Mouse (Mus musculus) stomach, embryonic 14.5 days (tissue): ENCODE data around the gene Fam163b. TPM values are rescaled to one million over a fixed set of nuclear protein-coding genes. Genes with fewer than 3 reads are reported as not detected.

ENCODE experiments used
- ATAC-seq: fragments of 200-750 bp; cut with Nextera tagmentation; 2 replicates; pipeline ENCODE4 v1.8.0; 2017; ENCODE audit warnings: low read depth, moderate TSS enrichment; ENCODE audit not compliant: insufficient number of reproducible peaks, insufficient read depth, low FRiP score
- H3K27ac ChIP-seq: fragments of 300-500 bp; sonication (generic); 2 replicates; pipeline ENCODE4 v1.5.1; 2014; ENCODE audit warnings: mild to moderate bottlenecking, low read length, moderate library complexity, mixed read lengths
- H3K27me3 ChIP-seq: fragments of 300-500 bp; sonication (generic); 2 replicates; pipeline ENCODE4 v1.6.1; 2014; ENCODE audit warnings: low read length, control low read depth, mixed read lengths; ENCODE audit not compliant: control insufficient read depth, insufficient read depth
- H3K36me3 ChIP-seq: fragments of 300-500 bp; sonication (generic); 2 replicates; pipeline ENCODE4 v1.6.1; 2014; ENCODE audit warnings: mild to moderate bottlenecking, control low read depth, low read length, moderate library complexity, mixed read lengths; ENCODE audit not compliant: control insufficient read depth, insufficient read depth
- H3K4me1 ChIP-seq: fragments of 300-500 bp; sonication (generic); 2 replicates; pipeline ENCODE4 v1.6.1; 2014; ENCODE audit warnings: low read length, control low read depth, mixed read lengths; ENCODE audit not compliant: control insufficient read depth, insufficient read depth
- H3K4me2 ChIP-seq: fragments of 300-500 bp; sonication (generic); replicated peaks from 2 replicates; pipeline ENCODE4 v1.6.1; 2014; ENCODE audit warnings: low read depth, low read length, control low read depth
- H3K4me3 ChIP-seq: fragments of 300-500 bp; sonication (generic); 2 replicates; pipeline ENCODE4 v1.5.1; 2014; ENCODE audit warnings: low read depth, low read length, control low read depth
- H3K9ac ChIP-seq: fragments of 300-500 bp; sonication (generic); replicated peaks from 2 replicates; pipeline ENCODE4 v1.6.1; 2014; ENCODE audit warnings: low read depth, mild to moderate bottlenecking, control low read depth, low read length, moderate library complexity, mixed read lengths
- H3K9me3 ChIP-seq: fragments of 300-500 bp; sonication (generic); 2 replicates; pipeline ENCODE4 v1.6.1; 2016; ENCODE audit warnings: low read depth, low read length, control low read depth; ENCODE audit not compliant: control insufficient read depth
- WGBS: fragments of 180-500 bp; shearing (Covaris S2); extraction: QIAGEN DNeasy Blood & Tissue Kit; methylation state at CpG from one replicate; pipeline ENCODE4 v1.1.7; 2014; 5-methylcytosine and 5-hydroxymethylcytosine counted together
- polyA plus RNA-seq: library from polyadenylated mRNA; unstranded; fragments of >200 nt; fragmentation: Nextera tagmentation; extraction: Ambion mirVana; gene quantifications from 2 replicates; pipeline ENCODE4 v1.2.1, GENCODE M21; 2014

Fam163b gene
- polyA plus RNA-seq, 1 experiment from 2014 or later = not detected

DNA sequence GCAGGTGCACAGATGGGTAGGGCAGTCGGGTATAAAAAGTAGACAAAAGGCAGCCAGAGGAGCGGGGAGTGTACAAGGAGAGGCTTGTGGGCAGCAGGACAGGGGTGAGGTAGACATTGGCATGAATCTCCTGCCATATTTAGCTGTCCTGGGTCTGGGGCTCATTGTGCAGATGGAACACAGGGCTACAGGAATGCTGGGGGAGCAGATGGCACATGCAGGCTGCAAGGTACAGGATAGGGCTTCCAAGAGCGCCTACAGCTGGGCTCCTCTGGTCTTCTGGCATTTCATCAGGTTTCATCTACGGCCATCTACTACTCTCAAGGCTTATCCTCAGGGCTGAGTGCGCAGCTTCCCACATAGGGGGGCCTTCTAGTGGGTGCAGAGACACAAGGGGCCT lies 33.2 kb downstream of the Fam163b start:
- Histone ChIP-seq H3K4me3 (no peak overlapping the region), H3K36me3 (no peaks in the 10 kb centered on the region), H3K4me2 (no peak overlapping the region), H3K27ac (no peak overlapping the region), H3K9me3 (no peaks in the 10 kb centered on the region), H3K4me1 (no peaks in the 10 kb centered on the region), H3K9ac (no peak overlapping the region), H3K27me3 (no peaks in the 10 kb centered on the region)
- no peak for ATAC-seq
- WGBS = 83% methylated on average over 5 of the region's 5 CpGs

DNA sequence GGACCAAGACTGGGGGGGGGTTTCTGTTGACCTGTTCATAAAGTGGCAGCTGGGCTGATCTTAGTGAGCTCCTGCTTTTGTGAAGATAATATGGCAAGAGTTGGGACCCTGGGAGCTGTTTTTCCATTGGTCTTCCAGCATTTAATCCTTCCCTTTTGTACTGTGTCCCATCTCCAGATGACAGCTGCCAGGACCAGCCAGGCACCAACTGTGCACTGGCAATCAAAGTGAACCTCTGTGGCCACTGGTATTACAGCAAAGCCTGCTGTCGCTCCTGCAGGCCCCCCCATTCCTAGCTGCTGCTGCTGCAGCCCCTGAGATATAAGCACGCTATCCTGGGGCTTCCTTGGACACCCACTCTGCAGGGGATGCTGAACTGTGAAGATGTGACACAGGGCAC lies 34.1 kb downstream of the Fam163b start:
- H3K9me3 ChIP-seq = no peaks in the 10 kb centered on the region
- 73% methylated on average over 2 of the region's 2 CpGs for WGBS
- ATAC-seq = no peak
- H3K27me3 ChIP-seq = no peaks in the 10 kb centered on the region
- no peak overlapping the region for H3K9ac ChIP-seq
- H3K4me1 ChIP-seq = no peaks in the 10 kb centered on the region
- no peak overlapping the region for H3K4me2 ChIP-seq
- no peak overlapping the region for H3K4me3 ChIP-seq
- H3K27ac ChIP-seq = no peak overlapping the region
- no peaks in the 10 kb centered on the region for H3K36me3 ChIP-seq

DNA sequence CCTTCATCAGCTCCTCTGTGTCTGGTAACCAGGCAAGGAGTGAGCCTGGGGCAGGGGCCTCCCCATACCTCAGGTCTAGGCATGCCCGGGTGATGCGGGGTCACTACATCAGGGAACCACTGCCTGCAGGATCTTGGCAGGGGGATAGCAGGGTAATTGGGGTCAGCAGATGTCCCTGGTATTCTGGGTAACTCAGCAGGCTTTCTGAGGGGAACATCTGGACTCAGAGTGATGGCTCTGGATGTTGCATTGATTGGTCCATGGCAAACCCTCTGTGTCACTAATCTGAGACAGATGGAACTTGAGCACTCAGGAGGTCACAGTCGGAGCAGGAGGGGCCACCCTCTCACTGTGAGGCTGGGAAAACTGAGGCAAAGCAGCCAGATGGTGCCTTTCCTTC lies 35.5 kb downstream of the Fam163b start:
- 49% methylated on average over 3 of the region's 3 CpGs for WGBS
- H3K9me3 ChIP-seq = no peaks in the 10 kb centered on the region
- no peak overlapping the region for H3K4me3 ChIP-seq
- H3K27ac ChIP-seq = no peak overlapping the region
- no peaks in the 10 kb centered on the region for H3K4me1 ChIP-seq
- no peak overlapping the region for H3K9ac ChIP-seq
- no peak for ATAC-seq
- H3K36me3 ChIP-seq = no peaks in the 10 kb centered on the region
- no peak overlapping the region for H3K4me2 ChIP-seq
- no peaks in the 10 kb centered on the region for H3K27me3 ChIP-seq

DNA sequence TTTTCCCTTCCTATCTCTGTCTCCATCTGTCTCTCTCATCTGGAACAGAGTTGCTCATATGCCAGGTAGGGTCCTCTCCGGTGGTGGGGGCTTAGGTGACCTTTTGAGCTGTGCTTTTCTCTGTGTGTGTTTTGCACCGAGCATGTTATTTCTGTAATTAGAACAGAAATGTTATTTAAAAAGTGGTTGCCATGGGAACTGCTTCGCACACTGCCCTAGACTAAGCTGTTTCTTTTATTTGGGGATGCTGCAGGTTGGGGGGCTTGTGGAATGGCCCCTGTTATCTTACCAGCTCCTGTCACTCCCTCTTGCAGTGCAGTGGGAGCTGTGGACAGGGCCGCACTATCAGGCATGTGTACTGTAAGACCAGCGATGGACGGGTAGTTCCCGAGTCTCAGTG lies 38.7 kb downstream of the Fam163b start:
- H3K4me2 ChIP-seq = no peak overlapping the region
- ATAC-seq = no peak
- peaks cover under 1% of the 10 kb centered on the region; the same call in 1 of the 2 replicates for H3K4me1 ChIP-seq
- no peak overlapping the region for H3K9ac ChIP-seq
- no peaks in the 10 kb centered on the region for H3K27me3 ChIP-seq
- H3K9me3 ChIP-seq = no peaks in the 10 kb centered on the region
- whole genome bisulfite sequencing = 68% methylated on average over 7 of the region's 7 CpGs
- H3K36me3 ChIP-seq = no peaks in the 10 kb centered on the region
- no peak overlapping the region for H3K27ac ChIP-seq
- no peak overlapping the region for H3K4me3 ChIP-seq

DNA sequence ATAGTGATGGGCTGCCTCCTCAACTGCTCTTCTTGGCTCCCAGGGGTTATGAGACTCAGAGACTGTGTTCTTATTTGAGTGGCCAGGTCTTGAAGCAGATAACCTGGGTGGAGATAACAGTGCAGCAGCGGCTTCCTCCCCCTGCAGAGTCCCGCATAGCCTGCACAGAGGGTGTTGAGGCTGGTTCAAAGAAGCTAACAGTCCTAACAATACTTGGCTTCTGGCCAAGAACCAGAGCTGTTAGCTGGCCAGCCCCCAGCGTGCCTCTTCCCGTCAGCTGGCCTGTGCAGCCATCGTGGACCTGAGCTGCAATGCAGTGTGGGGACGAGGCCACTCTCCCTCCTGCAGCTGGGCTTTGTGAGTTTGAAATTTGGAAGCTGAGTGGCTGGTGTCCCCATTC lies 44.5 kb downstream of the Fam163b start:
- Histone ChIP-seq H3K9me3 (no peaks in the 10 kb centered on the region), H3K36me3 (no peaks in the 10 kb centered on the region), H3K27me3 (no peaks in the 10 kb centered on the region), H3K4me1 (peaks cover 27% of the 10 kb centered on the region), H3K4me2 (no peak overlapping the region), H3K27ac (peak overlapping the region; percentile 40; the same call in 1 of the 2 replicates), H3K4me3 (no peak overlapping the region), H3K9ac (no peak overlapping the region)
- 5% methylated on average over 6 of the region's 6 CpGs for WGBS
- peak; percentile 86 for ATAC-seq

DNA sequence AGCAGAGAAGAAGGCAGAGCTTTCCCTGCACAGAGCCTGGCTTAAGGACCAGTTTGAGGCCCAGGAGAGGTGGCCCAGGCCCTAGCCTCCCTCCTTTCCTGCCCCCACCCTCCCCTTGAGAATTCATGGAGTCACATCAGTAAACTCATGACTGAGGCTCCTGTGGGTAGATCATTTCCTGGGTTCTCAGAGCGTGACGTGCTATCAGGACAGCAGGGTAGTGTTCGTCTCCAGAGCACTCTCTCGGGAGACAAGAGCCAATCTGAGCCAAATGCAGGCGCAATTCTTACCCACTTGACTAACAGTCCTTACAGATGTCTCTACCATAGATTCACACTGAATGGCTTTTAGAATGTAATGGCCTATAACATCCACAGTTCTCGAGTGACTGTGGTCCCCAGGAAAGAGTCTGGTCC lies 45.0 kb downstream of the Fam163b start:
- Histone ChIP-seq H3K4me3 (no peak overlapping the region), H3K4me2 (no peak overlapping the region), H3K27ac (peak overlapping the region; percentile 40; the same call in 1 of the 2 replicates), H3K9ac (no peak overlapping the region), H3K36me3 (no peaks in the 10 kb centered on the region), H3K27me3 (no peaks in the 10 kb centered on the region), H3K9me3 (no peaks in the 10 kb centered on the region), H3K4me1 (peaks cover 27% of the 10 kb centered on the region)
- no peak for ATAC-seq
- WGBS = 51% methylated on average over 6 of the region's 6 CpGs

DNA sequence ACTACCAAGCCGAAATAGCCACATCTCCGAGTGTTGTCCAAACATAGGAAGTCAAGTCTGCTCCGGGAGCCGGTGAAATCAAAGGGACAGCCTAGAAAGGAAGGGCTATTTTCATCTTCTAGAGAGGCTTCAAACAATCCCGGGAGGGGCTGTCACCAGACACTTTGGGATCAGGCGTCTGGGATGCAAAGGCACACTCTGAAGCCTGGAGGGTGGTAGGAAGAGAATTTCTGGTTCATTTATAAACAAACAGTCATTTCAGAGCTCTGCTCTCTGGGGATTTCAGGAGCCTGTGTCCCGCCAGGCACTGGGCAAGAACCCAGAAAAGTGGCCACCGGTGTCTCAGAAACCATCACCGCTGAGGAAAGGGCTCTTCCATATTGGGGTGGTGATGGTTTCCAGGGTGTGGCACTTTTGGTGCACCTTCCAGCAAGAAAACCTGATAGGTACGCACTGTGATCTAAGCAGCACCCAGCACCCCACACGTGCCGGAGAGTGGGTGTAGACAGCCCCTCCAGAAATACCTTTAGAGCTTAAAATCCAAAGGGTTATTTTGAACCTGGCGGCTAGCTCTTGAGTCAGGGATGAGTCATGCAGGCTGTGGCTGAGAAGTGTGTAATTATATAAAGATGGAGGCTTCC lies 45.8 kb downstream of the Fam163b start:
- Histone ChIP-seq H3K27me3 (no peaks in the 10 kb centered on the region), H3K4me1 (peaks cover 27% of the 10 kb centered on the region), H3K4me3 (no peak overlapping the region), H3K9ac (no peak overlapping the region), H3K36me3 (no peaks in the 10 kb centered on the region), H3K4me2 (no peak overlapping the region), H3K27ac (peak overlapping the region; percentile 40; the same call in 1 of the 2 replicates), H3K9me3 (no peaks in the 10 kb centered on the region)
- ATAC-seq = no peak
- WGBS = 44% methylated on average over 13 of the region's 13 CpGs

DNA sequence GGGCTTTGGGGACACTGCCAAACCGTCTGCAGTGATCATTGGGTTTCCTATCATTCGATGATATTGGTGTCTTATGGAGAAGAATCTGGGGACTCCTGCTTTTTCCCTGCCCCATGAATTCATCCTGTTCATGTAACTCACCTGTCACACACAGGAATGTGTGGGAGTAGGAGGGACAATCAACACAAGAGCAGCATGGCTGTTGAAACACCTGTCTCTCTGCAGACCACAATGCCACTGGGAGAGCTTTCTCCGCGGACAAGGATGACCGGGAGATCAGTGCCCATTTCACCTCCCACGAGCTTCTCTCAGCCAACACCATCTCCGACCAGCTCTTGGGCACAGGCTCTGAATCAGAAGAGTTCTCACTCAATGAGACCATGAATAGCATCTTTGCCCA lies 47.1 kb downstream of the Fam163b start:
- H3K4me3 ChIP-seq = no peak overlapping the region
- H3K27ac ChIP-seq = no peak overlapping the region
- 94% methylated on average over 7 of the region's 7 CpGs for WGBS
- no peaks in the 10 kb centered on the region for H3K36me3 ChIP-seq
- H3K9ac ChIP-seq = no peak overlapping the region
- ATAC-seq = no peak
- no peaks in the 10 kb centered on the region for H3K9me3 ChIP-seq
- peaks cover 27% of the 10 kb centered on the region for H3K4me1 ChIP-seq
- no peaks in the 10 kb centered on the region for H3K27me3 ChIP-seq
- no peak overlapping the region for H3K4me2 ChIP-seq

DNA sequence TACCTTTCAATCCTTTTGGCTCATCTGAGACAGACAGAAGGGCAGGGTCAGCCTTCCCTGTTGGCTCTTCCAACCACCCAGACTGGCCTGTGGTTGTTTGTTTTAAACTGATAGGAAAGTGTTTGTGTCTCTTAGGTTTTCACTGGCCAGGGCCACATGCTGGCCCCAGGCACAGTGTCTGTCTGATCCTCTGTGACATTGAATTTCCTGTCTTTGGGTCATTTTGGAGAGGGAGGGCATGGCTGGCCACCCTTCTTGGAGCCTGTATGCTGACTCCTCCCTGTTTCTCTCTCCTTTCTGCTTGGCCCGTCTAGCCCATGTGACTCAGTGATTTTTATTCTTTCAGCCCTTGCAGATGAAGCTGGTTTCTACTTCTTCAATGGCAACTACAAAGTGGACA lies 53.1 kb downstream of the Fam163b start:
- no peak for ATAC-seq
- WGBS = 62% methylated on average over 1 of the region's 1 CpGs
- Histone ChIP-seq H3K4me2 (no peak overlapping the region), H3K36me3 (no peaks in the 10 kb centered on the region), H3K9ac (no peak overlapping the region), H3K27me3 (no peaks in the 10 kb centered on the region), H3K27ac (no peak overlapping the region), H3K9me3 (no peaks in the 10 kb centered on the region), H3K4me1 (peaks cover 29% of the 10 kb centered on the region), H3K4me3 (no peak overlapping the region)
